Mouse (Mus musculus) liver, embryonic 14.5 days (tissue): ENCODE measurements around the gene Carns1.

Experiments used
- CTCF ChIP-seq: IDR thresholded peaks from 2 replicates; pipeline ENCODE4 v1.5.1; 2016; ENCODE audit warnings: antibody characterized with exemption, low read depth, control low read depth
- EP300 ChIP-seq: IDR thresholded peaks from 2 replicates; pipeline ENCODE4 v1.6.1; 2016; ENCODE audit warnings: antibody characterized with exemption, low read depth

DNA sequence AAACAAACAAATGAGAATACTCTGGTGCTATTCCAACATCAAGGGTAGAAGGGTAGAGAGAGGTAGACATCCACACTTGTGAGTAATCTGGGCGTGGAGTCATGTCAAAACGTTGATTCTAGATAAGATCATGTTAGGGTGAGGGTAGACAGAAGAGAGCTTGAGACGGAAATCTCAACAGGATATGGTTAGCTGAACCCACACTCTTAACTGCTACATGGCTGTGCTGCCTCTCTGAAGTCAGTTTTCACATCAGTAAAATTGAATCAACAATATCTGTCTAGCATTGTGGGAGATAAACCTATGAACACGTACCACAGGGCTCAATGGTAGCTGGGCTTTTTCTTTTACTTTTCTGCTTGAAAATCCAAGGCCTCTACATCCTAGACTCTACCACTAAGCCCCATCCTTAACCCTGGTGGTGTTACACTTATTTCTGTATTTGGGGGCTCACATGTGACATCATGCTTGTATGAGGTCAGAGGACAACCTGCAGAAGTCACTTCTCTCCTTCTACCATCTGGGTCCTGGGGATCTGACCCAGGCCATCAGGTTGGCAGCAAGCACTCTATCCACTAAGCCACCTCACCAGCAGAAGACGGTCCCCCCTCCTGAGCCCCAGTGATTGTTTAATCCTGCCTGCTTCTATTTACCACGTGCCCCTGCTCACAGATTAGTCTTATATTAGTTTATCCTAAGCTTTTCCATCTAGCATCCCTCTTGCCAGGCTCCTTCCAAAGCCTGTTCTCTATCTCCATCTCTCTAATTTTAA is 55.4 kb downstream of the Carns1 start:
- TF ChIP-seq CTCF: no peak
- no peak for TF ChIP-seq EP300
